Mouse (Mus musculus) CH12.LX (cell line): ENCODE data around the gene Lmtk2.

Experiments
- CHD2 ChIP-seq: IDR thresholded peaks from 2 replicates; pipeline ENCODE4 v1.6.1; 2011; ENCODE audit warnings: low read length, improper control_type of control experiment
- CTCF ChIP-seq, 2 experiments: IDR thresholded peaks in 1 of 2; conservative IDR thresholded peaks in 1 of 2; 2 replicates each; pipeline ENCODE4 v1.5.1; 2011 to 2012; ENCODE audit warnings: low read depth in 2 of 2, low read length in 2 of 2, improper control_type of control experiment in 1 of 2, inconsistent platforms in 1 of 2, mild to moderate bottlenecking in 1 of 2, moderate library complexity in 1 of 2
- E2F4 ChIP-seq: IDR thresholded peaks from 2 replicates; pipeline ENCODE4 v1.6.1; 2011; ENCODE audit warnings: low read depth, low read length, improper control_type of control experiment; ENCODE audit not compliant: insufficient replicate concordance
- EP300 ChIP-seq: IDR thresholded peaks from 2 replicates; pipeline ENCODE4 v1.6.1; 2011; ENCODE audit warnings: low read length, improper control_type of control experiment
- JUN ChIP-seq: IDR thresholded peaks from 2 replicates; pipeline ENCODE4 v1.6.1; 2011; ENCODE audit warnings: low read depth, mild to moderate bottlenecking, low read length, improper control_type of control experiment, moderate library complexity; ENCODE audit not compliant: insufficient read depth
- KAT2A ChIP-seq: IDR thresholded peaks from 2 replicates; pipeline ENCODE4 v1.6.1; 2012; ENCODE audit warnings: low read length, improper control_type of control experiment, inconsistent platforms; ENCODE audit not compliant: insufficient replicate concordance
- MAFK ChIP-seq: IDR thresholded peaks from 2 replicates; pipeline ENCODE4 v1.6.1; 2011; ENCODE audit warnings: low read length, improper control_type of control experiment; ENCODE audit not compliant: insufficient replicate concordance
- MYC ChIP-seq: IDR thresholded peaks from 2 replicates; pipeline ENCODE4 v1.6.1; 2011; ENCODE audit warnings: low read depth, mild to moderate bottlenecking, improper control_type of control experiment, low read length
- NELFE ChIP-seq: IDR thresholded peaks from 2 replicates; pipeline ENCODE4 v1.6.1; 2011; ENCODE audit warnings: low read depth, low read length, improper control_type of control experiment
- POLR2AphosphoS2 ChIP-seq: IDR thresholded peaks from 2 replicates; pipeline ENCODE4 v1.6.1; 2011; ENCODE audit warnings: low read depth, low read length, improper control_type of control experiment
- TBP ChIP-seq: conservative IDR thresholded peaks from 2 replicates; pipeline ENCODE4 v1.6.1; 2011; ENCODE audit warnings: low read depth, low read length, improper control_type of control experiment
- USF2 ChIP-seq: conservative IDR thresholded peaks from 2 replicates; pipeline ENCODE4 v1.6.1; 2011; ENCODE audit warnings: low read depth, low read length, improper control_type of control experiment
- ZC3H11A ChIP-seq: IDR thresholded peaks from 2 replicates; pipeline ENCODE4 v1.6.1; 2012; ENCODE audit warnings: low read depth, mild to moderate bottlenecking, inconsistent platforms, low read length, improper control_type of control experiment

DNA sequence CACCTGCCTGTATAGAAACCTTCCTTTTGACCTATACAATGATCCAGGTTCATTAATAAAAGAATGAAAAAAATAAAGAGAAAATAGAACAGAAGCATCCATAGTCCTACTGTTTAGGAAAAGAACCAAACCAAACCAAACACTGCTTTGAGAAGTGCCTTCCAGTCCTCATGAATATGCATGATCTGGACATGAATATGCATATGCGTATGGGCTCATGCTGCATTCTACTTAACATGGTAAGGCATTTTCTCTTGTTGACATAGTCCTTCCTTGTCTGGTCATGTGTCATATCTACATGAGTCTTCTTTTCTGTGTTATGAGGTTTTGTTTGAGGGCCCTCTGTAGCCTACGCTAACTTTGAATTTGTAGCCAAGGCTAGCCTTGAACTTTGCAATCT, 16.7 kb upstream of the Lmtk2 start:
- TF ChIP-seq EP300 (no peak), TBP (no peak), ZC3H11A (no peak), CTCF (conservative IDR thresholded peaks at IDR 0.05 in 1 of 2, IDR thresholded peaks at IDR 0.05 in 1 of 2; ENCODE audit: low read depth in 2 of 2, low read length in 2 of 2) (no peak), USF2 (no peak), NELFE (no peak), POLR2AphosphoS2 (no peak), MAFK (no peak), E2F4 (no peak), JUN (no peak), KAT2A (no peak), MYC (no peak), CHD2 (no peak)
